Mouse (Mus musculus): ENCODE data around the gene Bmp3.

Bmp3 gene

DNA sequence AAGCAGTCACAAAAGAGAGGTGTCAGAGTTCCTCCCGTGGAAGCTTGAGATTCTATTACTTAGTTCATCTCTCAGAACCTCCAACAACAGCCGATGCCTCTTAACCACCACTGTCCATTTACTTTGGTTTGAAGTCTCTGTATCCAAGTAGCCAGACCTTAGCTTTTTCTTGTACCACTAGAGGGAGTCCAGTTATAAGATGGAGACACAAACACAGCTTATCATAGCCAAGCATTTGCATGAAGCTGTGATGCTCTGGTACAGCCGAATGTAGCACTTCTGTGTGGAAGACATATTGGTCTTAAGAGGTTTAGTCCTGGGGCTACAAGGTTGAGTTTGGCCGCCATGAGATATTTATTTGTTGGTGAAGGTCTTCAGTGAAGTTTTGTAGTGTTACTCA lies 48.1 kb downstream of the Bmp3 start:
- DNase-seq (ENCODE audit: low spot score): peak; percentile 72

DNA sequence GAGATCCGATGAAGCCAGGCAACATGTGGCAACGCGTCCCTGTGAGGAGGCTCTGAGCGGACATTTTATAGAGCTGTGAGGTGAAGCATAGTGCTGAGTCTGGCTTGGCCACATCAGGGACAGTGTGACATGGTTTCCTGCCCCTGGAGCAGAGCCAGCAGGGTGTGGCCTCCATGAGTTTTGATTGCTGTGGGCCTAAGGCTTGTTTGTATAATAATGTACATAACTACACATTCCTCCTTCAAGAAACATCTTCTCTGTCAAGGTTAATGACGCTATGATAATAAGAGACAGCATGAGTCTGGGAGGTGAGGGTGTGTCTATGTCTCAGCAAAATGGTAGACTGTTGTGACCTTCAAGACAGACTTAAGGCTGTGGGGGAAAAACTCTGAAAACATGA lies 64.5 kb downstream of the Bmp3 start:
- no peak for DNase-seq (ENCODE audit: low spot score)

- no peak for DNase-seq (ENCODE audit: low spot score)
Measured at GRCm38 (mm10) chr5:98921608-98922007, 67.4 kb downstream of the Bmp3 start.

- no peak for DNase-seq (ENCODE audit: low spot score)
Measured at GRCm38 (mm10) chr5:98922921-98923320, 68.7 kb downstream of the Bmp3 start.
